Mouse (Mus musculus) CH12.LX (cell line): ENCODE measurements around the gene Zic4.

Experiments used
- CTCF ChIP-seq, 2 experiments: IDR thresholded peaks in 1 of 2; conservative IDR thresholded peaks in 1 of 2; 2 replicates each; pipeline ENCODE4 v1.5.1; 2011 to 2012; ENCODE audit warnings: low read depth in 2 of 2, low read length in 2 of 2, improper control_type of control experiment in 1 of 2, inconsistent platforms in 1 of 2, mild to moderate bottlenecking in 1 of 2, moderate library complexity in 1 of 2
- E2F4 ChIP-seq: IDR thresholded peaks from 2 replicates; pipeline ENCODE4 v1.6.1; 2011; ENCODE audit warnings: low read depth, low read length, improper control_type of control experiment; ENCODE audit not compliant: insufficient replicate concordance
- EP300 ChIP-seq: IDR thresholded peaks from 2 replicates; pipeline ENCODE4 v1.6.1; 2011; ENCODE audit warnings: low read length, improper control_type of control experiment
- HCFC1 ChIP-seq: IDR thresholded peaks from 2 replicates; pipeline ENCODE4 v1.6.1; 2012; ENCODE audit warnings: low read depth, mild to moderate bottlenecking, inconsistent platforms, low read length, improper control_type of control experiment
- MEF2A ChIP-seq: IDR thresholded peaks from 2 replicates; pipeline ENCODE4 v1.6.1; 2014; ENCODE audit warnings: low read depth, mild to moderate bottlenecking, inconsistent platforms, low read length, improper control_type of control experiment, borderline replicate concordance
- NRF1 ChIP-seq: IDR thresholded peaks from 2 replicates; pipeline ENCODE4 v1.6.1; 2014; ENCODE audit warnings: low read depth, mild to moderate bottlenecking, inconsistent platforms, low read length, improper control_type of control experiment, moderate library complexity
- POLR2A ChIP-seq: IDR thresholded peaks from 2 replicates; pipeline ENCODE4 v1.6.1; 2011; ENCODE audit warnings: low read depth, mild to moderate bottlenecking, improper control_type of control experiment, low read length
- POLR2AphosphoS2 ChIP-seq: IDR thresholded peaks from 2 replicates; pipeline ENCODE4 v1.6.1; 2011; ENCODE audit warnings: low read depth, low read length, improper control_type of control experiment
- RCOR1 ChIP-seq: conservative IDR thresholded peaks from 2 replicates; pipeline ENCODE4 v1.6.1; 2012; ENCODE audit warnings: low read depth, mild to moderate bottlenecking, inconsistent platforms, low read length, improper control_type of control experiment
- ZKSCAN1 ChIP-seq: IDR thresholded peaks from 2 replicates; pipeline ENCODE4 v1.6.1; 2012; ENCODE audit warnings: low read depth, inconsistent platforms, low read length, improper control_type of control experiment, borderline replicate concordance

DNA sequence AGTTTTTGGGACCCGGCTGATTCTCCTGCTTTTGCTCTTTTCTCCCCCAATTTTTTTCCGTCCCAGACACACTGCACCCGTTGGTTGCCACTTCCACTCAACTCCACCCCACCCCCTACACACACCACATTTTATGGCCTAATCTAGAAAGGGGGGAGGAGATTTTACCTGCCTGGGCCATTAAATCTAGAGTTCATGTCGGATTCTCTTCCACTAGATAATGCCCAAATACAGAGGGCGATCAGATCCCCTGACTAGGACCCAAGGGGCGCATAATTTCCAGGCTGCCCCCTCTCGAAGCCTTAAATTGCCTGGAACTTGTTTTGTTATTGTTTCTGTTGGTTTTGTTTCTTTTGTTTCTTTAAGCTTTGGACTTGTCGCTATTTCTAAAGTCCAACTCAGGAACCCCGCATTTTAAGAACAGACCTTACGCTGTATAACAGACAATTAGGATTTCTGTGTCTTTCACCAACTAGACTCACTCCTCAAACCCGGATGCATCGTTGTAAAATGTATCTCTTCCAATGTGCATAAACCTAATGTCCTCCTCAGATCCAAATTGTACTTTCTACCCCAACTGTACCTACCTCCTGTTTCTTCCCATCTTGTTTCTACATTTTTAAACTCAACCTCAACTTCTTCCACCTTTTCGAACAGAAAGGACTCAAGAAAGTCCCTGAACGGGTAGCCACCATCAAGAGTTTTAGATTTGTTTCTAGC, 958 bp downstream of the Zic4 start:
- no peak for TF ChIP-seq CTCF (conservative IDR thresholded peaks at IDR 0.05 in 1 of 2, IDR thresholded peaks at IDR 0.05 in 1 of 2; ENCODE audit: low read depth in 2 of 2, low read length in 2 of 2)
- no peak for TF ChIP-seq POLR2AphosphoS2
- no peak for TF ChIP-seq EP300
- TF ChIP-seq HCFC1, result no peak
- no peak for TF ChIP-seq RCOR1
- no peak for TF ChIP-seq POLR2A
- TF ChIP-seq E2F4, result no peak
- TF ChIP-seq NRF1, result no peak
- no peak for TF ChIP-seq ZKSCAN1
- no peak for TF ChIP-seq MEF2A
